Mouse (Mus musculus) NIH3T3 (cell line): ENCODE measurements around the gene Mkrn1.
A peak's percentile ranks its signal among the peaks of the same experiment; 100 is the strongest.
"Not testable (repeated sequence)": the region's sequence is repeated elsewhere in the genome, so short reads cannot be mapped to it uniquely, and the experiment has no call there.

ENCODE experiments used
- DNase-seq: peaks from one replicate; pipeline ENCODE4 v3.0.0-alpha.2; 2012; ENCODE audit warnings: low read depth

Mkrn1 gene

DNA sequence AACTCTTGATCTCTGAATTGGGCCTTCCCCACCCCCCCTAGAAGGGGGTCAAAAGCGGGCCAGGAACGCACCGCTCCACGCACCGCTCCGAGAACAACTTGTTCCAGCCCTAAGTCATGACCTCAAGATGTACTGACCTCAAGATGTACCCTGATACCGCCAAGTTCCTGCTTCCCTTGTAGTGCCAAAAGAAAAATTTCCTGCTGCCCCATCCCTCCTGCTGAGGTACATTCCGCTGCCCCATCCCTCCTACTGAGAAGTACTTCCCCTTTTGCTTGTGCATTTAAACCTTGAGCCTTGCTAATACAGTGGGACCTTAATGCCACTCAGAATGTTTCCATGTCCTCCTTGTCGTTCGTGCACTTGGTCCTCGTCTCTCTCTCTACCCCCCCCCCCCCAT is 10.5 kb upstream of the Mkrn1 start:
- no peak for DNase-seq

GRCm38 (mm10) chr6:39429007-39429788 is 8.9 kb upstream of the Mkrn1 start:
- no peak for DNase-seq

- DNase-seq: peak; percentile 86
These were observed 7.2 kb upstream of the Mkrn1 start for GRCm38 (mm10) chr6:39427276-39428003.

DNA sequence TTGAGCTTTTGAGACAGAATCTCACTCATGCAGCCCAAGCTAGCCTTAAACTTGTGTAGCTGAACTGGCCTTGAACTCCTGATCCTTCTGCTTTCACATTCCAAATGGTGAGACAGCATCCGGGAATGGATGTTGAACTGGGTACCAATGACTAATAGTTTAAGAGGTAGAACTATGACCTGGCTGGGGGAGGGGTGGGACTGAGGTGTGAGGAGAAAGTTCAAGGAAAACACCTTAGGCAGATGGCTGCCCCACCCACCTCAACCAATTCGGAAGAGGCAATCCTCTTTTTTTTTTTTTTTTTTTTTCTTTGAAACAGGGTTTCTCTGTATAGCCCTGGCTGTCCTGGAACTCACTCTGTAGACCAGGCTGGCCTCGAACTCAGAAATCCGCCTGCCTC is 6.5 kb upstream of the Mkrn1 start:
- peak; percentile 22 for DNase-seq

- DNase-seq: no peak
These were observed 4.9 kb upstream of the Mkrn1 start for GRCm38 (mm10) chr6:39425181-39425580.

GRCm38 (mm10) chr6:39423686-39424085 is 3.4 kb upstream of the Mkrn1 start:
- no peak for DNase-seq

DNA sequence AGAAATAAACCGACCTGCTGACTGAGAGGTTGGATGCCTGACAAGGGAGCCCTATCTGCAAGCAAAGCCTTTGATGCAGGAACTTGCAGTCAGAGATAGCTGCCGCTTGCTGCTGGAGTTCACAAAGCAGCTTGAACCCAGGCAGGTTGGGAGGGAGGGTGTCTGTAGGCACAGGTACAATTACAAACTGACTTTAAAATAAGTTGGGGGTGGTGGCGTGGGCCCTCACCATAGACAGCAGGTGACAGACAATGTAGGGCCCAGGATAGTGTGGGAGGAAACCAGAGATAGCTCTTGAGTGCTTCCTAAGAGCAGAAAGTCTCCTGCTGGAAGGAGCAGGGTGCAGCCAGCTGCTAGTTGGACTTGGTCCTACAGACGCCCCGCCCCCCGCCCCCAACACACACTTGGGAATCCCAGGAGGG is 2.9 kb upstream of the Mkrn1 start:
- DNase-seq: no peak

DNA sequence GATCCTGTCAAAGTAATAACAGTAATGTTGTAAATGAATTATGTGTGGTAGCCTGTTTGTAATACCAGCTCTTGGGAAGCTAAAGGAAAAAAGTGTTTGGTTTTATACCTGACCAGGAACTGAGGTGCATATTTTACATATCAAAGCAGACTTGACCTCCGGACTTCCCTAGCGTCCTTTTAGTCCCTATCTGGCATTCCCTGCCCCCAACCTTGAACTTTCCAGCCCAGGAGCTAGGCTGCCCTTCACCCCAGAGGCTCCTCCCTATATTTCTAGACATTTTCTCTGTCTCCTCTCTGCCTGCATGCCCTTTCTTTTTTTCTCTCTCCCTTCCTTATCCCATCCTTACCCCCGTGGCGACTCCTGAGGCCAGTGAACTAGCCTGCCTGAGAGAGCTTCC is 605 bp upstream of the Mkrn1 start:
- no peak for DNase-seq

GRCm38 (mm10) chr6:39419386-39419850 is 844 bp downstream of the Mkrn1 start:
- DNase-seq: peak; percentile 56

DNA sequence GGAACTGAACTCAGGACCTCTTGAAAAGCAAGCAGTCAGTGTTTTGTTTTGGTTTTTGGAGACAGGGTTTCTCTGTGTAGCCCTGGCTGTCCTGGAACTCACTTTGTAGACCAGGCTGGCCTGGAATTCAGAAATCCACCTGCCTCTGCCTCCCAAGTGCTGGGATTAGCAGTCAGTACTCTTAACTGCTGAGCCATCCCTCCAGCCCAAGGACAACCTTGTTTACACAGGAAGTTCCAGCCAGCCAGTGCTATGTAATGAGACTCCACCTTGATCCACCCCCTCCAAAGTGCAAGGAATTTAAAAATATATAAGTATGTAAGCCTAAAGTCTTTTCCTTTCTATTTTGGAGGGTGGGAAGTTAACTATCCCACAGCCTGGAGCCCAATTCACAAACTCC is 3.6 kb downstream of the Mkrn1 start:
- DNase-seq: not testable (repeated sequence)

DNA sequence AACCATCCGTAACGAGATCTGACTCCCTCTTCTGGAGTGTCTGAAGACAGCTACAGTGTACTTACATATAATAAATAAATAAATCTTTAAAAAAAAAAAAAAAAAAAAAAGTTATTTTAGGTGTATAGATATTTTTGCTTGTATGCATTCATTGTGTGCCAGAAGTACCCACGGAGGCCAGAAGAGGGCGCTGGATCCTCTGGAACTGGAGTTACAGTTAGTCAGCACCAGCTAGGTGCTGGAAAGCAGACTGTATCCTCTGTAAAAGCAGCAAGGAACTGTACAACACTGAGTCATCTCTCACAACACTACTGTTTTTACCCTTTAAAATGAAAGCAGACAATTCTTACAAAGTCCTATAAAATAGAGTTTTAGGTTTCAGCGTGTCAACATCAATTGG is 4.5 kb downstream of the Mkrn1 start:
- peak; percentile 84 for DNase-seq

DNA sequence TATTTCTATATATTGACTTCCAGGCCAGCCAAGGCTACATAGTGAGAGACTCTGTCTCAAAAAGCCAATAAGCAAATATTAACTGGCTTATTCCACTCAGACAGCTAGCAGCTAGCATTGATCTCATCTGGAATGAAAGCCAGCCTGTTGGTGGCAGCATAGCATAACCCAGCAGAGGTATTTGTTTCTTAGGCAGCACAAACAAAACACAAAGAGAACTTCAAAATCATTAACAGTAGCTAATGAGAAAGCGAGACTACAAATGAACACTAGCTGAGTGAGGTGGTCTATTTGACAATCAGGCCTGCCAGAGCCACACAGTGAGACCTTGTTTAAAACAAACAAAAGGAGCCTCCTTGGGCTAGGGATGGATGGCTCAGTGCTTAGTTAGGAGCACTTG is 6.2 kb downstream of the Mkrn1 start:
- peak; percentile 46 for DNase-seq

- DNase-seq: peak; percentile 24
These were observed 13.8 kb downstream of the Mkrn1 start for GRCm38 (mm10) chr6:39406480-39406879.

DNA sequence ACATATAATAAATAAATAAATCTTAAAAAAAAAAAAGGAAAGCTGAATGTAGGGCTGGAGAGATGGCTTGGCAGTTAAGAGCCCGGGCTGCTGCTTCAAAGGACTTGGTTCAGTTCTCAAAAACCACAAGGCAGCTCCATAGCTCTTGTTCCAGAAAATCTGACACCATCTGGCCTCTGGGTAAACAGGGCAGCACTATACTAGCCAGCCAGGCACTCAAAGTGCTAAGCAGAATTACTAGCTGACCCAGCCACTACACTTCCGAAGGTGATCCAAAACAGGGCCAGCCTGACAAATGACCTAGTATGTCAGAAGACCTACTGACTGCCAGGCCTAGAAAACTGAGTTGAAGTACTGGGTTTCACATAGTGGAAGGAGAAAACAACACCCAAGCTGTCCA is 17.1 kb downstream of the Mkrn1 start:
- DNase-seq: no peak

DNA sequence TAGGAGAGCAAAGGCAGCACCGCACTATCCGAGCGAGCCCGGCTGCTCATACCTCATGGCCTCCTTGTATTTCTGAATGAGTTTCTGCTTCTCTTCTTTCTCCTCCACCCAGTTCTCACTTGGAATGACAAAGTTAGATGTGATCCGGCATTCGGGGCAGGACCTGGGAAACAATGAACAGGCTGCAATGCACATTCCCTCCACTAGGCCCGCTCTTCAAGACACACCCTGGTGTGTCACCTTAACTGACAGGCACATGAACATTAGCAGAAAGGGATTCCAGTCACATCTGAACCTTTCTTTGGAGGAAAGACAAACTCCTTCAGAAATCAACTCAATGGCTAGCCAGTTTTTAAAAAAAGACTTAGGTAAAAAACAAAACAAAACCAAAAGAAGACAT is 19.9 kb downstream of the Mkrn1 start:
- DNase-seq: peak; percentile 75

DNA sequence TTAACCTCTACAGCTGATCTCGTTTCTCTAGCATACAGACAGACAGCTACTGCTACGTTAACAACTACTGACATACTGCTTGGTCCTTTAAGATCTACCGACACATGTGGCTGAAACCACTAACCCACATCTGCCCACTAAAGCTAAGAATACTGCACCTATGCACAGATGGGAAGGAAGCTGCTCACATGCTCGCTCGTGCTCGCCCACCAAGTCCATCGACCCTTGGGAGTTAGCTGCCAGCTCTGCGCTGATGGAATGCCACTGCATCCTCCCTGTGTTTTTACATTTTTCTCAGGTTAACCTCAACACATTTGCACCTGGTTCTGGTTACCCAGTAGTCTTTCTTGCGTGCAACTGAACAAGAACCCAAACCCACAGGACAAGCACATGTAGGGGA is 21.9 kb downstream of the Mkrn1 start:
- no peak for DNase-seq

GRCm38 (mm10) chr6:39397046-39397445 is 23.2 kb downstream of the Mkrn1 start:
- no peak for DNase-seq

DNA sequence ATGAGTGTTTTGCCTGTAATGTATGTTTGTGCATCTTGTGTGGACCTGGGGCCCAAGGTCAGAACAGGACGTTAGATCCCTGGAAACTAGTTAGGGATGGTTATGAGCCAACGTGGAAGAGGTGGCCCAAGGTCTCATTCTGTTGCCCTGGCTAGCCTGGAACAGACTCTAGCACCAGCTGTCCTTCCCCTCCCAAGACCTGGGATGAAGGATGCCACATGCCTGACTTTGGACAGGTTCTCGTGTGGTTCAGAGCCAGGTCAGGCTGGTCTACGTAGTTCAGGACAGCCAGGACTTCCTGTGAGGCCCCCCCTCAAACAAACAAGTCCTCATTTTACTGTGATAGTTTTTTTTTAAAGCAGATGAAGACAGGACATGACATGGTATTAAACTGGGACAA is 24.3 kb downstream of the Mkrn1 start:
- no peak for DNase-seq

DNA sequence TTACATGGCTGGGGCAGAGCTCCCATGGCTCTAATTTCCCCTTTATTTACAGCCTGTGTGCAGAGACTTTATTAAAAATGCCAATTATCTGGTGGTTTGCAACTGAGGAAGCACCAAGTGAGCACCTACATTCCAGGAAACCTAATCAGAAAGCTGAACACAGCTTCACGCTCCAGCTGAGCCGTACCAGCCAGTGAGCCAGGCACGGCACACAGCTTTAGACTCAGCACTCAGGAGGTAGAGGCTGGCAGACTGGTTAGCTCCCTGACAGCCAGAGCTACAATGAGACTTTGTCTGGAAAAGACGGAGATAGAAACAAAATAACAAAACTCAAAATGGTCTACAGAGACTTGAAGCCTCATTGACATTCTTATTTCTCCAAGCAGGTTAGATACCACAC is 24.8 kb downstream of the Mkrn1 start:
- DNase-seq: no peak

GRCm38 (mm10) chr6:39389988-39390387 is 30.3 kb downstream of the Mkrn1 start:
- DNase-seq: no peak

GRCm38 (mm10) chr6:39381125-39381880 is 39.0 kb downstream of the Mkrn1 start, which contains the start of gene Rab19:
Rab19 (plus strand) TSS chr6:39381175.
- DNase-seq: peak; percentile 16

- no peak for DNase-seq
These were observed 40.0 kb downstream of the Mkrn1 start for GRCm38 (mm10) chr6:39380276-39380675.

DNA sequence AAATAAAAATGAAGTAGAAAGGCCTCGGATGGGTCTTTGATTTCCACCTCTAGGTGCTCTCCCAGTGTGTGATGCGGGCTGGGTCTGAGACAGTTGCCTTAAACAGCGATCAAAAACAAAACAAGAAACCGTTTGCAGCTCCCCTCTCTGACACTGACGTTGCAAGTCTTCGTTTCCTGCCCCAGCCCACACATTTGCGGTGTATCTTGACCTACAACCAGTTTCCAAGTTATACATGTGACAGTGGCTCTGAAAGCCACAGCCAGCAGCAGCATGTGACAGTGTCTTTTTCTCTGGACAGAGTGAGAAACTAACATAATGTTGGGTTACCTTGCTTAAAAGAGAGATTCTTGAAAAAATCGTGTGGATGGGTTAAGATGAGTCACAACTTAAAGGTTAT is 40.5 kb downstream of the Mkrn1 start:
- no peak for DNase-seq
